Mouse (Mus musculus) lung, postnatal 0 days (tissue): Measurements from ENCODE around the gene Ikzf1.

Source experiments
- CTCF ChIP-seq: IDR thresholded peaks from 2 replicates; pipeline ENCODE4 v1.5.1; 2016; ENCODE audit warnings: antibody characterized with exemption, mild to moderate bottlenecking
- EP300 ChIP-seq: IDR thresholded peaks from 2 replicates; pipeline ENCODE4 v1.6.1; 2016; ENCODE audit warnings: antibody characterized with exemption, mild to moderate bottlenecking, control low read depth

DNA sequence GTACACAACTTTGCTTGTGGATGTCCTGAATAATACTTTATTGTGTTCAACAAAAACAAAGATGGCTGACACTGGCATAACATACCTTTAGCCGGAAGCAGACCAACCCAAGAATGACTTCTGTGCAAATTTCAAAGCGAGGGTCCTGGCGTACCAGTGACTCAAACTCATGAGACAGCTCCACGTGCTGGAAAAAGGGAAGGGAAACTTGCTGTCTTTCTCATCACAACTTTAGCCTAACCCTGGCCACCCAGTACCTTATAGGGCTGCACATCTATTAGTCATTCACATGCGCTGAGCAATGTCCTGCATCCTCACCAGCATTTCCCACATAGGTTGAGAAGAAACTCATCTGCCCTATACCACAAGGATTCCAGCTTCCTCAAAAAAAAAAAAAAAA is 134.4 kb downstream of the Ikzf1 start:
- TF ChIP-seq CTCF (no peak), EP300 (no peak)
